28 mouse cellular contexts compared by ENCODE assay signal in the genomic region with DNA sequence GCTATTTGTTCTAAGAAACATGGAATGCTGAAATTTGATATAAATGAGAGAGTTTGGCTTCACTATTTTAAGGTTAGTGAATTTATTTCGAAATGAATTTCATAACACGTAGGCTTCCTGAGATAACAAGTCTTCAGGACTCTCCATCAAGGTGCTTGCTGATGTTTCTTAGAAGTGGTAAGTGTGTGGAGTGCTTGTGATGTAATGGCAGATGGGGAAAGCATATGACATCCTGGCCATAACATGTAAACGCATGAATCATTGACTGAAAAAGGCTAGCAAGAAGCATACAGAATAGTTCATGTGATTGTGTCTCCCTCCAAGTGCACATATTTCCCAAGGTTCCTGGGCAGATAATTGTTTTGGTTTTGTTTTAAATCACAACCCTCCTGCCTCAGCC. TPM values are rescaled to one million over a fixed set of nuclear protein-coding genes. Genes with fewer than 3 reads are reported as not detected.
DNase-seq lines count a peak whose midpoint lies in the region; ATAC-seq and TF ChIP-seq lines count a peak whose summit lies in the region.
"Had no signal": no experiment of that assay in that cellular context is flagged by ENCODE, and none has a peak within 500 bp of the region (broad histone marks: within the 10 kb centered on the region; RNA-seq: fewer than 3 reads in every experiment).

No protein-coding gene starts in this region.

- no peaks in the 10 kb centered on the region for H3K27me3 ChIP-seq in liver, postnatal 0 days (ENCODE audit: insufficient read depth, low read length)
- no peaks in the 10 kb centered on the region for H3K27me3 ChIP-seq in liver, embryonic 12.5 days (replicated peaks)
- H3K27me3 ChIP-seq: CH12.LX; embryonic facial prominence, embryonic 13.5 days; embryonic facial prominence, embryonic 15.5 days; forebrain, embryonic 13.5 days; forebrain, embryonic 15.5 days had no signal

- peaks cover 11% of the 10 kb centered on the region for H3K36me3 ChIP-seq in liver, postnatal 0 days (replicated peaks; ENCODE audit: insufficient read depth, low read length)
- peaks cover 9% of the 10 kb centered on the region for H3K36me3 ChIP-seq in liver, embryonic 12.5 days

- TF ChIP-seq EP300 in liver, postnatal 0 days (IDR thresholded peaks at IDR 0.05; ENCODE audit: low read depth) = no peak

- no peak for TF ChIP-seq CTCF in liver, postnatal 0 days (IDR thresholded peaks at IDR 0.05; ENCODE audit: low read depth)

- H3K27ac ChIP-seq in liver, postnatal 0 days (ENCODE audit: low read depth) = peak overlapping the region; percentile 56
- no peak overlapping the region for H3K27ac ChIP-seq in liver, embryonic 12.5 days
- H3K27ac ChIP-seq: embryonic facial prominence, embryonic 13.5 days; embryonic facial prominence, embryonic 15.5 days; forebrain, embryonic 13.5 days; forebrain, embryonic 15.5 days had no signal

- H3K9ac ChIP-seq in liver, postnatal 0 days (replicated peaks) = no peak overlapping the region
- no peak overlapping the region for H3K9ac ChIP-seq in liver, embryonic 12.5 days
- H3K9ac ChIP-seq: embryonic facial prominence, embryonic 13.5 days; embryonic facial prominence, embryonic 15.5 days; forebrain, embryonic 13.5 days; forebrain, embryonic 15.5 days; forebrain, postnatal 0 days had no signal

- 78% methylated on average over 3 of the region's 3 CpGs for WGBS in liver, postnatal 0 days (ENCODE audit: insufficient replicate concordance)
- WGBS in liver, embryonic 12.5 days (ENCODE audit: insufficient replicate concordance) = 74% methylated on average over 3 of the region's 3 CpGs

- no peak for ATAC-seq in liver, postnatal 0 days
- no peak for ATAC-seq in liver, embryonic 12.5 days
- ATAC-seq: CD4-positive, CD25-positive, alpha-beta regulatory T cell, adult 4 months; forebrain, embryonic 13.5 days; forebrain, embryonic 15.5 days; forebrain, postnatal 0 days had no signal

- H3K9me3 ChIP-seq in liver, postnatal 0 days (ENCODE audit: low read length) = no peaks in the 10 kb centered on the region
- H3K9me3 ChIP-seq in liver, embryonic 12.5 days (replicated peaks) = no peaks in the 10 kb centered on the region
- H3K9me3 ChIP-seq: embryonic facial prominence, embryonic 13.5 days; embryonic facial prominence, embryonic 15.5 days; forebrain, embryonic 13.5 days; forebrain, embryonic 15.5 days; G1E had no signal

- no peak overlapping the region for H3K4me3 ChIP-seq in liver, postnatal 0 days (ENCODE audit: low read depth, low read length)
- no peak overlapping the region for H3K4me3 ChIP-seq in liver, embryonic 12.5 days
- H3K4me3 ChIP-seq: embryonic facial prominence, embryonic 13.5 days; embryonic facial prominence, embryonic 15.5 days; erythroblast, embryonic 14.5 days; forebrain, embryonic 13.5 days; forebrain, embryonic 15.5 days had no signal

- no peak for DNase-seq in liver, postnatal 0 days
- peak; percentile 58 for DNase-seq in 416B (ENCODE audit: low read depth)
- DNase-seq in NIH3T3 (ENCODE audit: low read depth) = peak; percentile 5
- DNase-seq in fat pad, adult 2 months (ENCODE audit: extremely low read depth, low read depth, low spot score) = peak; percentile 56
- no peak for DNase-seq in thymus, postnatal 4 days
- no peak for DNase-seq in embryo, embryonic 9.5 days (ENCODE audit: extremely low spot score)
- DNase-seq: adrenal gland, postnatal 25 days; B cell, adult 2 months; cerebellum, adult 11-12 months; cerebellum, adult 2 months; cerebellum, adult 9-10 months; cerebellum, postnatal 10 days; cerebellum, postnatal 25 days; forebrain, postnatal 0 days had no signal

- peaks cover 4% of the 10 kb centered on the region; the same call in 1 of the 2 replicates for H3K4me1 ChIP-seq in liver, postnatal 0 days (ENCODE audit: insufficient read depth)
- H3K4me1 ChIP-seq in liver, embryonic 12.5 days = peaks cover 7% of the 10 kb centered on the region

- H3K4me2 ChIP-seq in liver, postnatal 0 days (ENCODE audit: low read depth, low read length) = no peak overlapping the region
- no peak overlapping the region for H3K4me2 ChIP-seq in liver, embryonic 12.5 days
- H3K4me2 ChIP-seq: embryonic facial prominence, embryonic 13.5 days; embryonic facial prominence, embryonic 15.5 days; forebrain, embryonic 13.5 days; forebrain, embryonic 15.5 days had no signal

RNA-seq across cellular contexts. Expression of a gene that starts 4.4 kb away (rescaled TPM):
- polyA plus RNA-seq in liver, postnatal 0 days (2015; fragmentation: Nextera tagmentation; extraction: Ambion mirVana) = 4.1 and 4.6 TPM in 2 replicates
- polyA plus RNA-seq in liver, embryonic 12.5 days (2016; fragmentation: Nextera tagmentation; extraction: Ambion mirVana) = 8.4 and 9.0 TPM in 2 replicates

RNA-seq across cellular contexts. Expression of a gene that starts 4.9 kb away (rescaled TPM):
- 8.1 and 11.3 TPM in 2 replicates for polyA plus RNA-seq in liver, postnatal 0 days (2015; fragmentation: Nextera tagmentation; extraction: Ambion mirVana)
- polyA plus RNA-seq in liver, embryonic 12.5 days (2016; fragmentation: Nextera tagmentation; extraction: Ambion mirVana) = 6.9 and 7.3 TPM in 2 replicates

RNA-seq across cellular contexts. Expression of a gene that starts 29.4 kb away (rescaled TPM):
- polyA plus RNA-seq in liver, postnatal 0 days (2015; fragmentation: Nextera tagmentation; extraction: Ambion mirVana) = 0.32 and 0.65 TPM in 2 replicates
- 1.6 and 1.9 TPM in 2 replicates for polyA plus RNA-seq in liver, embryonic 12.5 days (2016; fragmentation: Nextera tagmentation; extraction: Ambion mirVana)

RNA-seq across cellular contexts. Expression of a gene that starts 50.2 kb away (rescaled TPM):
- not detected in 2 replicates for polyA plus RNA-seq in liver, postnatal 0 days (2015; fragmentation: Nextera tagmentation; extraction: Ambion mirVana)
- not detected in 2 replicates for polyA plus RNA-seq in liver, embryonic 12.5 days (2016; fragmentation: Nextera tagmentation; extraction: Ambion mirVana)
- polyA plus RNA-seq: adrenal gland, adult 2 months; brain, embryonic 14.5 days; CD4-positive, CD25-positive, alpha-beta regulatory T cell, adult 4 months; cerebellum, adult 2 months; cortical plate, adult 2 months; embryonic facial prominence, embryonic 11.5 days; embryonic facial prominence, embryonic 13.5 days; embryonic facial prominence, embryonic 15.5 days; erythroblast, embryonic 14.5 days; forebrain, embryonic 11.5 days; forebrain, embryonic 13.5 days; forebrain, embryonic 15.5 days; forebrain, postnatal 0 days; G1E had no signal

RNA-seq across cellular contexts. Expression of a gene that starts 56.2 kb away (rescaled TPM):
- polyA plus RNA-seq in liver, postnatal 0 days (2015; fragmentation: Nextera tagmentation; extraction: Ambion mirVana) = 25.7 and 26.9 TPM in 2 replicates
- 43.2 TPM in 2 replicates for polyA plus RNA-seq in liver, embryonic 12.5 days (2016; fragmentation: Nextera tagmentation; extraction: Ambion mirVana)

Comparison
In these comparisons a context has a peak if more than half of its experiments do, and no peak if none do; other contexts are left out.
1. DNase-seq: peak in 416B (single experiment), NIH3T3 (single experiment) and fat pad, adult 2 months (single experiment); none in liver, postnatal 0 days (single experiment), thymus, postnatal 4 days (single experiment) and embryo, embryonic 9.5 days (single experiment).